Mouse (Mus musculus): ENCODE measurements at regions not wholly inside any gene's neighbourhood (a gene's known extent, or its start where the extent isn't known, plus 50 kb on each side); places are given as distances from the start of the nearest gene placed in this dataset.
A peak's percentile ranks its signal among the peaks of the same experiment; 100 is the strongest.

DNA sequence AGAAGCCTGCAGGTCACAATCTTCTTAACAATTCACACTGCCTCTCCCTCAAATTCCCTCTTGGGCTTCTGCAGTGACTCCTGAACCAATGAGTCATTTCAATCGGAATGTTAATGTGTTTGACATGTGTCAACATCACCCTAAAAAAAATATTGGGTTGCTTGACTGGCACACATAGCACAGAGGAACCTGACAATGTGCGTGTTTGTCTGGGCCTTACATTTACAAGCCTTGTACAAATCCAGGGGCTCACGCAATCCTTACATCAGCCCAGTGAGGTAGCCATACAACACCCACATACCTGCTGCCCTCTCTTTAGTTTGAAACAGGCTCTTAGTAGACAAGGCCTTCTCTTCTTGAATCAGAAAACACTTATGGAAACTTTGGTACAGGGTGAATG is 153.8 kb upstream of the Maf start:
- Histone ChIP-seq H3K4me2 (replicated peaks) (no peak overlapping the region), H3K4me3 (no peak overlapping the region), H3K27me3 (0 out of 2 replicates have a peak, but pooled peaks cover 7% of the 10 kb centered on the region), H3K9me3 (no peaks in the 10 kb centered on the region), H3K4me1 (peaks cover 13% of the 10 kb centered on the region), H3K9ac (no peak overlapping the region), H3K27ac (no peak overlapping the region), H3K36me3 (no peaks in the 10 kb centered on the region)
- ATAC-seq (ENCODE audit: low FRiP score, low read depth) = no peak
- WGBS = 63% methylated on average over 3 of the region's 3 CpGs

- Histone ChIP-seq H3K9me3 (no peaks in the 10 kb centered on the region), H3K27me3 (0 out of 2 replicates have a peak, but pooled peaks cover 7% of the 10 kb centered on the region), H3K4me3 (no peak overlapping the region), H3K27ac (no peak overlapping the region), H3K36me3 (no peaks in the 10 kb centered on the region), H3K4me1 (peaks cover 13% of the 10 kb centered on the region), H3K4me2 (replicated peaks) (no peak overlapping the region), H3K9ac (no peak overlapping the region)
- ATAC-seq (ENCODE audit: low FRiP score, low read depth) = no peak
- WGBS = 71% methylated on average over 8 of the region's 8 CpGs
Measured at GRCm38 (mm10) chr8:115859406-115859805, 151.8 kb upstream of the Maf start.

GRCm38 (mm10) chr8:115856816-115857215 is 149.2 kb upstream of the Maf start:
- 93% methylated on average over 10 of the region's 10 CpGs for WGBS
- Histone ChIP-seq H3K9me3 (no peaks in the 10 kb centered on the region), H3K36me3 (no peaks in the 10 kb centered on the region), H3K4me3 (no peak overlapping the region), H3K27me3 (0 out of 2 replicates have a peak, but pooled peaks cover 7% of the 10 kb centered on the region), H3K4me2 (replicated peaks) (no peak overlapping the region), H3K27ac (no peak overlapping the region), H3K9ac (no peak overlapping the region), H3K4me1 (0 out of 2 replicates have a peak, but pooled peaks cover 2% of the 10 kb centered on the region)
- no peak for ATAC-seq (ENCODE audit: low FRiP score, low read depth)

GRCm38 (mm10) chr8:115855934-115856629 is 148.5 kb upstream of the Maf start:
- Histone ChIP-seq H3K27me3 (0 out of 2 replicates have a peak, but pooled peaks cover 7% of the 10 kb centered on the region), H3K4me2 (replicated peaks) (no peak overlapping the region), H3K9ac (no peak overlapping the region), H3K9me3 (no peaks in the 10 kb centered on the region), H3K4me3 (no peak overlapping the region), H3K36me3 (no peaks in the 10 kb centered on the region), H3K4me1 (0 out of 2 replicates have a peak, but pooled peaks cover 2% of the 10 kb centered on the region), H3K27ac (no peak overlapping the region)
- ATAC-seq (ENCODE audit: low FRiP score, low read depth) = no peak
- 70% methylated on average over 8 of the region's 8 CpGs for WGBS

DNA sequence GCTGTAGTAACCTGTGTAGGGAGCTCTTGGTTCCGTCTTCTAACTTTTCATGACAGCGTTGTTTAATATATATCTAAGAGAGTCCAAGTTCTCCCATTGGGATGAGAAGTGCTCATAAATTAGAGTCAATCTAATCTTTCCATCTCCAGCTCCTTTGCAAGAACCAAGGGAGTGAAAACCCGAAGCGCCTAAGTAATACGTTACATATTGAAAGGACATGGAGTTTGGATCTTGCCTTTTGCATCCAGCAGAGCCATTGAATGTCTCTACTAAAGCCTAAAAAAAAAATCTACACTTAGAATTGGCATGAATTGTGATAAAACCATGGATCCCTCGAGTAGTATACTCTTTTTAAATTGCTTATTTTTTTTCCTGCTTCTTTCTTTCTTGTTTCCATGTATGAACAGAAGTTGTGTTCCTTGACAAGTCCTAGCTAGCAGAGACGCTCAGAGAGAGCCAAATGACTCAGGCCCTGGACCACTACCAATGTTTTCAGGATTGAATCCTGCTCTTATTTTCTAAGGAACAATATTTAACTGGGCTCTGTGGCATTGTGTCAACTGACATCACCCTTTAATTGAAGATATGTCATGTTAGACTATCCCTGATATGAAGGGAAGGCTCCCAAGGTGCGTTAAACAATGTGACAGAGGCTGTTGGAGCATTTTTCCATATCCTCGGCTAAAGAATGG is 146.8 kb upstream of the Maf start:
- H3K4me2 ChIP-seq (replicated peaks) = no peak overlapping the region
- 0 out of 2 replicates have a peak, but pooled peaks cover 3% of the 10 kb centered on the region for H3K27me3 ChIP-seq
- H3K27ac ChIP-seq = no peak overlapping the region
- 0 out of 2 replicates have a peak, but pooled peaks cover under 1% of the 10 kb centered on the region for H3K4me1 ChIP-seq
- H3K9ac ChIP-seq = no peak overlapping the region
- H3K36me3 ChIP-seq = no peaks in the 10 kb centered on the region
- WGBS = 85% methylated on average over 9 of the region's 9 CpGs
- no peak overlapping the region for H3K4me3 ChIP-seq
- H3K9me3 ChIP-seq = no peaks in the 10 kb centered on the region
- ATAC-seq (ENCODE audit: low FRiP score, low read depth) = no peak

GRCm38 (mm10) chr8:115850552-115850951 is 143.0 kb upstream of the Maf start:
- Histone ChIP-seq H3K4me1 (no peaks in the 10 kb centered on the region), H3K27ac (no peak overlapping the region), H3K9ac (no peak overlapping the region), H3K4me2 (replicated peaks) (no peak overlapping the region), H3K27me3 (no peaks in the 10 kb centered on the region), H3K4me3 (no peak overlapping the region), H3K9me3 (no peaks in the 10 kb centered on the region), H3K36me3 (no peaks in the 10 kb centered on the region)
- no peak for ATAC-seq (ENCODE audit: low FRiP score, low read depth)
- WGBS = 85% methylated on average over 1 of the region's 1 CpGs

DNA sequence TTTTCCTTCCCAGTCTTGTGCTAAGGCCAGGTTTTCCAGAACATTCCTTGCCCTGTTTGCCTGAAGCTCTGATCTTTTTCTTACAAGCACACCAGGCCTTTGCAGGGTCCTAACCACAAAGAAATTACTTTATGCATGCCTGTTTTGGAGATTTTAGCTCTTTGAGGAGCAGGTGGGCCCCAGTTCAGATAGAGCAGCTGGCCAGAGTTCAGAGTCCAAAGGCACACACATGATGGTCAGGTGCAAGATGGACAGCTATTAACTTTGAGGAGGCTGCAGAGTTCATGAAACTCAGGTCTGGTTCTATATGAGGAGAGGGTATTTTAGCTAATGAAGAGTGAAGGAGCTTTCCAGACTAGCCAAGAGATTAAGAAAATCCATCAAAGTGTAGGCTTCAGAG is 125.8 kb upstream of the Maf start:
- H3K4me3 ChIP-seq = no peak overlapping the region
- no peaks in the 10 kb centered on the region for H3K36me3 ChIP-seq
- H3K9me3 ChIP-seq = no peaks in the 10 kb centered on the region
- no peaks in the 10 kb centered on the region for H3K27me3 ChIP-seq
- no peak overlapping the region for H3K9ac ChIP-seq
- no peak overlapping the region for H3K4me2 ChIP-seq (replicated peaks)
- no peaks in the 10 kb centered on the region for H3K4me1 ChIP-seq
- no peak overlapping the region for H3K27ac ChIP-seq
- ATAC-seq (ENCODE audit: low FRiP score, low read depth) = no peak

- H3K9me3 ChIP-seq = no peaks in the 10 kb centered on the region
- no peak for ATAC-seq (ENCODE audit: low FRiP score, low read depth)
- no peak overlapping the region for H3K9ac ChIP-seq
- no peaks in the 10 kb centered on the region for H3K36me3 ChIP-seq
- H3K27ac ChIP-seq = no peak overlapping the region
- 32% methylated on average over 1 of the region's 1 CpGs for WGBS
- H3K4me2 ChIP-seq (replicated peaks) = no peak overlapping the region
- H3K4me1 ChIP-seq = peaks cover 4% of the 10 kb centered on the region; the same call in 1 of the 2 replicates
- no peak overlapping the region for H3K4me3 ChIP-seq
- no peaks in the 10 kb centered on the region for H3K27me3 ChIP-seq
Measured at GRCm38 (mm10) chr8:115831675-115832074, 124.1 kb upstream of the Maf start.

- no peaks in the 10 kb centered on the region for H3K36me3 ChIP-seq
- no peak overlapping the region for H3K4me2 ChIP-seq (replicated peaks)
- H3K9me3 ChIP-seq = no peaks in the 10 kb centered on the region
- H3K27ac ChIP-seq = no peak overlapping the region
- 59% methylated on average over 4 of the region's 4 CpGs for WGBS
- no peaks in the 10 kb centered on the region for H3K27me3 ChIP-seq
- no peak for ATAC-seq (ENCODE audit: low FRiP score, low read depth)
- no peak overlapping the region for H3K4me3 ChIP-seq
- H3K4me1 ChIP-seq = peaks cover 13% of the 10 kb centered on the region; the same call in 1 of the 2 replicates
- H3K9ac ChIP-seq = no peak overlapping the region
Measured at GRCm38 (mm10) chr8:115830012-115830662, 122.5 kb upstream of the Maf start.

GRCm38 (mm10) chr8:115826516-115826915 is 118.9 kb upstream of the Maf start:
- H3K4me3 ChIP-seq = no peak overlapping the region
- H3K9ac ChIP-seq = no peak overlapping the region
- WGBS = 60% methylated on average over 3 of the region's 3 CpGs
- no peak overlapping the region for H3K4me2 ChIP-seq (replicated peaks)
- ATAC-seq (ENCODE audit: low FRiP score, low read depth) = no peak
- H3K36me3 ChIP-seq = no peaks in the 10 kb centered on the region
- no peaks in the 10 kb centered on the region for H3K27me3 ChIP-seq
- H3K4me1 ChIP-seq = peaks cover 20% of the 10 kb centered on the region; the same call in 1 of the 2 replicates
- no peaks in the 10 kb centered on the region for H3K9me3 ChIP-seq
- no peak overlapping the region for H3K27ac ChIP-seq

GRCm38 (mm10) chr8:115825899-115826502 is 118.4 kb upstream of the Maf start:
- H3K9me3 ChIP-seq = no peaks in the 10 kb centered on the region
- no peak overlapping the region for H3K4me2 ChIP-seq (replicated peaks)
- no peak for ATAC-seq (ENCODE audit: low FRiP score, low read depth)
- no peak overlapping the region for H3K9ac ChIP-seq
- H3K36me3 ChIP-seq = no peaks in the 10 kb centered on the region
- H3K4me3 ChIP-seq = no peak overlapping the region
- peak overlapping the region; percentile 33; the same call in 1 of the 2 replicates for H3K27ac ChIP-seq
- 61% methylated on average over 5 of the region's 5 CpGs for WGBS
- H3K27me3 ChIP-seq = no peaks in the 10 kb centered on the region
- H3K4me1 ChIP-seq = peaks cover 20% of the 10 kb centered on the region; the same call in 1 of the 2 replicates

DNA sequence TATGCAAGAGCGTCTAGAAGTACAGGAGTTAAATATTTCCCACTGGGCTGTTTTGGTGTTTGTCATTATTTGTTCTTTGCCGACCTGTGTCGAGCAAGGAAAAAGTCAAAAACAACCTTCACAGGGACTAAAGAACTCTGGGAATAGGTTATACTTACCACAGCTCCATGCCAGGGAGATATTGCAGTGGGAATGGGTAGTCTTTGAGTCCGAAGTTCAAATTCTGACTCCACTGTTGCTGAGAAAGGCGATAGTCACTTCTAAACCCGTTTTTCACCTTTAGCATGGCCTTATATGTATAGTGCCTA is 116.8 kb upstream of the Maf start:
- H3K4me1 ChIP-seq = peaks cover 20% of the 10 kb centered on the region; the same call in 1 of the 2 replicates
- H3K27me3 ChIP-seq = no peaks in the 10 kb centered on the region
- H3K4me2 ChIP-seq (replicated peaks) = no peak overlapping the region
- no peak overlapping the region for H3K4me3 ChIP-seq
- H3K9ac ChIP-seq = no peak overlapping the region
- 0 out of 2 replicates have a peak, but pooled peaks have one; percentile 15 for ATAC-seq (ENCODE audit: low FRiP score, low read depth)
- WGBS = 73% methylated on average over 6 of the region's 6 CpGs
- no peaks in the 10 kb centered on the region for H3K9me3 ChIP-seq
- H3K27ac ChIP-seq = no peak overlapping the region
- no peaks in the 10 kb centered on the region for H3K36me3 ChIP-seq

Data from limb, embryonic 13.5 days (tissue).